Mouse (Mus musculus) megakaryocyte progenitor cell, adult 5-6 weeks (primary cell): ENCODE data around the gene Itgax. TPM values are rescaled to one million over a fixed set of nuclear protein-coding genes. Genes with fewer than 3 reads are reported as not detected.

Source experiments
- ATAC-seq: replicated peaks from 2 replicates; pipeline ENCODE4 v1.8.0; 2016; ENCODE audit warnings: mild to moderate bottlenecking, moderate TSS enrichment, inconsistent platforms; ENCODE audit not compliant: poor library complexity
- total RNA-seq, 2 experiments: library from RNA; stranded (forward) in 1 of 2; stranded (reverse) in 1 of 2; fragments of 157-497, 149-512 nt in 1 of 2; fragments of 200-1000 nt in 1 of 2; gene quantifications; 2 replicates each; pipeline versions ENCODE4 v1.2.3 to v1.2.4; 2015 to 2017

The Itgax gene
- total RNA-seq (2015) (0.32 and 0.76 TPM in 2 replicates), total RNA-seq (2017) (0.67 and 0.68 TPM in 2 replicates)

DNA sequence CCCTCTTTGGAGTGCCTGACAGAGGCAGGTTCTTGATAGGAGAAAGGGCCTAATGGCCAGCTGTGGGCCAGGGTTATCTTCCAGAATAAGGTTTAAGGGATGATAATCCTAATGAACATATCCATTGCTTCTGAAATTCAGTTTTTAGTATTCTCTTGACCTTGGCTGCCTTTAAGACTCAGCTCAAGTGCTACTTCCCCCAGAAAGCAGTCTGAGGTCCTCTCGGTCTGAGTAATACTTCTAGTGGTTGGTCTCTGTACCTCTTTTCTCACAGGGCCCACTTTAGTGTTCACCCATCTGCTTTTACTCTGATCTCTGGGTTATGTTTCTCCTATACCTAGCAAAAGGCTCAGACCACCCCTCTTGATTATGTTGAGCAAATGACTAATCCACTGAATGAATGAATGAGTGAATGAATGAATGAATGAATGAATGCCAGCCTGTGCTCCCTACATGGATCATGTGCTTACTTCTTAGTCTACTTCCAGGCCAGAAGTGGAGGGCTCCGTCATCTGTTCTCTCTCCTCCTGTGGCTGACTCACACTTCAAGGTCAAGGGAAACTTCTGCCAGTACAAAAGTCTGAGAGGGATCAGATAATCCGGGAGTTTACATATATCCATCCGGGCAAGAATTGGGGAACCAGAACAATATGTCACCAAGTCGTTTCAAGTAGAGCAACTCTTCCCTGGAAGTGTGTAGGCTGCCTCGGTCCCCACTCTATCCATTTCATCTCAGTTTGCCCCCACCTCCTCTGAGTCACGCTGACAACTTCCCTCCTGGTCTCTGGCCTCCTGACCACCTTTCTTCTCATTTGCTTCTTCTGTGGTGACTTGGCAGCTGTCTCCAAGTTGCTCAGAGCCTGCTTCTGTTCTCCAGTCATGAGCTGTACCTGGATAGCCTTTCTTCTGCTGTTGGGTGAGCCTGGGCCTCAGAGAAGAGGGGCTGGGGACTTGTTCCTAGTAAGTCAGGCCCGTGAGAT, at the start of gene Itgax:
Gene Itgax, plus strand, starts transcription at position 807 of the 980 bp plus-strand sequence.
- ATAC-seq: peak; percentile 53

DNA sequence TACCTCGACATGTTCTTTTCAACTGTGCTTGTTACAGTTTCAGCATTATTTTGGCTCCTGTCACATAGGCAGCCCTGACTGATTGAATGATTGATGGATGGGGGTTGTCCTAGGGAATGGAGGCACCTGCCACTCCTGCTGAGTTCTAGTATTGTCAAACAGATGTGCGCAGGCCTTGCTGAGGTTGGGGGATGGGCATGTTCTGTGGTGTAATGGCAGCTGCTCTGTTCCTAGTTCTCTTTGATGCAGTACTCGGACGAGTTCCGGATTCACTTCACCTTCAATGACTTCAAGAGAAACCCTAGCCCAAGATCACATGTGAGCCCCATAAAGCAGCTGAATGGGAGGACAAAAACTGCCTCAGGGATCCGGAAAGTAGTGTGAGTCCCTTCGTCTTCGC, 49.3 kb upstream of the Itgax start:
- ATAC-seq: no peak

DNA sequence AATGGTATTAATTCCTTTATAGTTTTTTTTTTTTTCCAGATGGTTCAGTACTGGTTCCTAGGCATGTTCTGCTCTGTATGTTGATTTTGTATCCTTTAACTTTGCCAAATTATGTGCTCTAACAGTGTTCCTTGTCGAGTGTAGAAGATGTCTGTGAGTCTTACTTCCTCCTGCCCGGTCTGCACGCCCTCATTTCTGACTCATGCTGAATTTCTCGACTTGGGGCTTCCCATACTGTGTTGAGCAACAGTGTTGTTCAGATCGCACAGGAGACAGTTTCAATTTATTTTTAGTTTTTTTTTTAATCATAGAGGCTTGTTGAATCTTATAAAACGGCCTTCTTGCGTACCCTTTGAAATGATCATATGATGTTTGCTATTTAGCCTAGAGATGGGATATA, 40.2 kb upstream of the Itgax start:
- peak; percentile 90 for ATAC-seq

DNA sequence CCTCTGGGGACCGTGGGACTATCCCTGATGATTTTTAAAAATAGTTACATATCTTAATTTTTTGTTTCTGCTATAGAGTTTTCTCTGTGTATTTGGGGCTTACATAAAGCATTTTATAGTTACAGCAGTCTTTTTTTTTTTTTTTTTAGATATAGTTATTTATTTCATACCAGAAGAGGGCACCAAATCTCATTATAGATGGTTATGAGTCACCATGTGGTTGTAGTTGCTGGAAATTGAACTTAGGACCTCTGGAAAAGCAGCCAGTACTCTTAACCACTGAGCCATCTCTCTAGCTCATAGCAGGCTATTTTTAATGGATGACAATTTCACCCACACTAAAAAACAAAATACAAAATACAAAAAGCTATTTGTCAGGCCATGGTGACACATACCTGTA, 31.2 kb upstream of the Itgax start:
- ATAC-seq: no peak

DNA sequence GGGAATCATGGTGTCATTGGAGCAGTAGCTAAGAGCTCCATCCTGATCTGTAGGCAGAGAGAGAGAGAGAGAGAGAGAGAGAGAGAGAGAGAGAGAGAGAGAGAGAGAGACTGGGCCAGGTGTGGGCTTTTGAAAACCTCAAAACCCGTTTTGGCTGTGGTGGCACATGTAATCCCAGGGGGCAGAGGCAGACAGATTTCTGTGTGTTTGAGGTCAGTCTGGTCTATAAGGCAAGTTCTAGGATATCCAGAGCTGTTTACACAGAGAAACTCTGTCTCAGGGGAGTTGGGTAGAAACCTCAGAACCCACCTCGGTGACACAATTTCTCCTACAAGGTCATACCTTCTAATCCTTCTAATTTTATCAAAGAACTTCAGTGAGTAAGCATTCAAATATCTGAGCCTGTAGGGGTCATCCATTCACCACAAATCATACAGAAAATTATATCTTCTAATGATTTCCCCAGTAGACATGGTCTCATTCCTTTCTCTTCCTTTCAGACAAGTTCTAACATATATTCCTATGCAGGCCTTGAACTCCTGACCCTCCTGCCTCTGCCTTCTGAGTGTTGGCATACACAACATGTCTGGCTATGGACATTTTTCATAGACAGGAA, 28.5 kb upstream of the Itgax start:
- no peak for ATAC-seq

DNA sequence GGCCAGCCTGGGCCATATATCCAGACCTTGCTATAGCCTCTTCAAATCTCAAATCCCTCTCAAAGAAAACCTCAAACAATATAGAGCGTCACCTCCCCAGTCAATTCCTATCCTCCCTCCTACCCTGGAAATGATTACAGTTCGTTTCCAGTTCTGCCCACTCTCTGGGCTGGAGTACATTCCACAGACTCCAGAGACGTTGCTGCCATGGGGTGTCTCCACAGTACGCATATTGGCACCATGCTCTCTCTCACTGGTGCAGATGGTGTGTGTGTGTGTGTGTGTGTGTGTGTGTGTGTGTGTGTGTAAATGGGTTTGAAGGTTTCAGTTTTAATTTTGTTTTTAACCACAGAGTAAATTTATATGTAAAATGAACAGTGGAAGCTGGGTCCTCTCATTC, 24.1 kb upstream of the Itgax start:
- peak; percentile 55 for ATAC-seq

DNA sequence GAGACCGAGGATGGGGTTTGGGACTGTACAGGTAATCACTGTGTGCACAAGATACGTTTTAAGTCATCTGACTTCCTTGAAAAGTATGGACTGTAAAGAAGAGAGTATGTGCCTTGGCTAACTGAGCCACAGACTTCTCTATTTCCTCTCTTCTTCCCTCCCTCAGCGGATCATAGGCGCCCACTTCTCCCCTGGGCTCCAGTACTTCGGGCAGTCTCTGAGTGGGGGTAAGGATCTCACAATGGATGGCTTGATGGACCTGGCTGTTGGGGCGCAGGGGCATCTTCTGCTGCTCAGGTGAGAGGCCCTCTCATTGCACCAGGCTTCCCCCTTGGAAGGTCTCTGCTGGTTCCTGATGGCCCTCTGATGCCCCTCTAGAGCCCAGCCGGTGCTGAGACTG, 21.9 kb upstream of the Itgax start:
- ATAC-seq: no peak

DNA sequence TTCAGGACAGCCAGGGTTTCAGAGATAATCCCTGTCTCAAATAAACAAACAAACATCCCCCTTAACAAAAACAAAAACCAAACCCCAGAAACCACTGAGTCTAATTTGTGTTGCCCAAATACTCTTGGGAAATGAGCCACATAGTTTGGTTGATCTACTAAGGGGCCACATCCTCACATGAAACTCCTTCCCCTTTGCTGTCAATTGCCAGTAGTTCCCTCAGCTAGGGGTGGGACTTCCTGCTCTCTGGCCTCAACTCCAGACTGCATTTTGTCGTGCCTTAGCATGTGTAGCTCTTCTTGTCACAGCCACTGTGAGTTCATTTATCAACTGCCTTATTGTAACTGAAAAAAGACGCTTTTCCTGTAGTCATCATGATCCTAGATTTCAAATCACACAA, 19.0 kb upstream of the Itgax start:
- peak; percentile 72 for ATAC-seq

DNA sequence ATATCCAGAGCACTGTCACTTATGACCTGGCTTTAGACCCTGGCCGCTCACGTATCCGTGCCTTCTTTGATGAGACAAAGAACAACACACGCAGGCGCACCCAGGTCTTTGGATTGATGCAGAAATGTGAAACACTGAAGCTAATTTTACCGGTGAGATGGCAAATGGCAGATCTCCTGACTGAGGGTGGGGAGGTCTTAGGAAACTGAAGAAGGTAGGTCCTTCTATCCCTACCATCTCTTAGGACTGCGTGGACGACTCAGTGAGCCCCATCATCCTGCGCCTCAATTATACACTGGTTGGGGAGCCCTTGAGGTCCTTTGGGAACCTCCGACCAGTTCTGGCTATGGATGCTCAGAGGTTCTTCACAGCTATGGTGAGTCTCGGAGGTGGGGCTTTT, 17.2 kb upstream of the Itgax start:
- ATAC-seq: no peak

DNA sequence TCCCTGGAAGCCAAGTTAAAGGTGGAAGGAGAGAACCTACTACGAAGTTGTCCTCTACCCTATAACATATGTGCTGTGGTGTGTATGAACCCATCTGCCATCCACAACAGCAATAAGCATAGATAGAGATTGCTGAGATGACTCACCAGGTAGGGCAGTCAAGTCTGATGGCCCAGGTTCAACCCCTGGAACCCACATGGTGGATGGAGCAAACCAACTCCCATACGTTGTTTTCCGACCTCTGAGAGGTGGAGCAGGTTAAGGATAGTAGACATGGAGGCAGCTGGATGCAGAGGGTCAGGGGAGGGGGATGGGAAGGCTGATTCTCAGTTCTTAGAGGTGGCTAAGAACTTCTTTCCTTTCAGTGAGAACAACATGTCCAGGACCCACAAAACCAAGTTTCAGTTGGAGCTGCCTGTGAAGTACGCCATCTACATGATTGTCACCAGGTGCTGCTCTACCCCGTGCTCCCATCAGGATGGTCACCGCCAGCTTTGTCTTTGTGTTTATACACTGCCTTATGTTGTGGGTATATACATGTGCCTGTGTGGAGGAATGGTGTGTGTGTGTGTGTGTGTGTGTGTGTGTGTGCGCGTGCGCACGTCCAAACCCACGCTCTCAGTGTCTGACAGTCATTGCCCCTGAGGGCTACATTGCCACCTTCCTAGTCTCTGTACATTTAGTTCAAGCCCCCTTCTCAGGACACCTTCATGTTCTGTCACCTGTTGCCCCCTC, 14.8 kb upstream of the Itgax start:
- no peak for ATAC-seq

DNA sequence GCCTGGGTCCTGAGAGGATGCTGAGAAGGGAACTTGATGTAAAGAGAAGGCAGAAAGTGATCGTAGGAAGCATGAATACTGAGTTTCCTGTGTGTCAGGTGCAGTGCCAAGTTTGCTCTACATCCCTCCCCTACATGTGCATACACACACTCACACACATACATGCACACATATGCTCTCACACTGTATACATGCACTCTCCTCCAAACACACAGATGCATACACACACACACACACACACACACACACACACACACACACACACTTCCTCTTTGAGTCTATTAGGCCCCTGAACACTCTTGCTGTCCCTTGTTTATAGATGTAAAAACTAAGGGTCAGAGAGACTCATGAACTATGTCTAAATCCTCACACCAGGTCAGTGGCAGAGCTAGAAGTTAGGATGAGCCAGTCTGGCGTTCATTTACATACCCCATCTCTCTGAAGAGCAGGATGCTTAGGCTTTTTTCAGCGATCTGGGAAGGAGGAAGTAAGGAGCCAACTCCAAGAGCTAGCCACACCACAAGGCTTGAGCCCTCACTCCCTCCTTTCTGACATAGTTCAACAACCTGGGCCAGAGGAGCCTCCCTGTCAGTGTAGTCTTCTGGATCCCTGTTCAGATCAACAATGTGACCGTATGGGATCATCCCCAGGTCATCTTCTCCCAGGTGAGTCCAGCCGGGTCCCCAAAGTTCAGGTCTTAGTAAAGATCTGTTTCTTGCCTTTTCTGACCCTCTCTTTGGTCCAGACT, 14.0 kb upstream of the Itgax start:
- ATAC-seq: peak; percentile 60

DNA sequence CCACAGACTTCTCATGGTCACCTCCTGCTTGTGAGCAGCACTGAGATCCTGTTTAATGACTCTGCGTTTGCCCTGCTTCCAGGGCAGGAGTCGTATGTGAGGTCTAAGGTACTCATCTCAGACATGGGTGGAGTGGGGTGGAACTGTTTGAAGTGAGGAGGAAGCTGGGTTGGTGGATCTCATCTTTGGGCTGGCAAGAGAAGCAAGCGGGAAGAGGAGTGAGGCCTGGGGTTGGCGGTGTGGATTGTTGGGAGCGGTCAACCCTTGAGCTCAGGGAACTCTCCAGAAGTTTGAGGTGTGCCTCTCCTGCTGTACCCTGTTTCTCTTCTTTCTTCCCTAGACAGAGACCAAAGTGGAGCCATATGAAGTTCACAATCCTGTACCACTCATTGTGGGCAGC, 13.0 kb upstream of the Itgax start:
- no peak for ATAC-seq

DNA sequence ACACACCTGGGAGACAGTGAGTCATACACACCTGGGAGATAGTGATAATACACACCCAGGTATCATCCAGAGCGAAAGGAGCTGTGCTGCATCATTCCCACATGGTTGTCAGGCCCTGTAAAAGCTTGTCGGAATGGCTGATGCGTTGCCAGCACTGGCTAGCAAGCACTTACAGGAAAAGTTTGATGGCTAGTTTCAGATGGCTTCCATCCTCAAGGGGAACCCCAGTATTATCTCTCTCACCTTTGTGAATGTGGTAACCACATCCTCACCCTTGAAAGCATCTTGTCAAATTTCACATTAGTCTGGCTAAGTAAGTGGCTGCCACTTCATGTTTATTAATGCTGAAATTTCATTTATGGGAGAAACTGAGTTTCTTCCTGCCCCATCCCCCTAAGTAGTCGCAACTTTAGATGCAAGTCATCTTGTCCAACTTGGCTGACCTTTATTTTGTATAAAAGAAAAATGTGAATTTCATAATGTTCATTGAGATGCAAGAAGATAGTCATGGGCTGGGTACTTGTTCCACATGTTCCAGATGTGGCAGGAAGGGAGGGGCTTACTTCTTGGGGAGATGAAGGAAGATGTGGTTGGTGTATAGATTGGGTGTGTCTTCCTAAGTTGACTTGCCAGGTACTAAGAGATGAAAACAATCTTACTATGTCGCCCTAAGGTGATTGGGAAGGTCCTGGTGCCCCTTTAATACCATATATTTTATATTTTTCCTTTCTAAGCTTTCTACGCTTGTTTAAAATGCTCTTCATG, 9.4 kb upstream of the Itgax start:
- ATAC-seq: no peak

DNA sequence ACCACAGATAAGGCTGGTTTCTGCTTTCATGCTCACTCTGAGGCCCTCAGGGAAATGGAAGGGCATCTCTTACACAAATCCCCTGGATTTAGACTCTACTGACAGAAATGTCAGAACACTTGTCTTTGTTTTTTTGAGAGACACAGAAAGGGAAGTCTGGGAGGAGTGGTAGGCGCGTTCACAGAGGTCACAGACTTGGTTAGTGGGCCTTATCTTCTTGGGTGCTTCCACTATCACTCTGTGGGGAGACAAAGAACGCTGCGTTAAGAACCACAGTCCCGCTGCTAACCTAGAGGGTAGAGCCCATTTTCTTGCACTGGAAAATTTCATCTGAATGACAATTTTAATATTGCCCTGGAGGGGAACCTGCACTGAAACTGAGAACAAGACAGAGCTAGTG, 2.8 kb downstream of the Itgax start:
- no peak for ATAC-seq

DNA sequence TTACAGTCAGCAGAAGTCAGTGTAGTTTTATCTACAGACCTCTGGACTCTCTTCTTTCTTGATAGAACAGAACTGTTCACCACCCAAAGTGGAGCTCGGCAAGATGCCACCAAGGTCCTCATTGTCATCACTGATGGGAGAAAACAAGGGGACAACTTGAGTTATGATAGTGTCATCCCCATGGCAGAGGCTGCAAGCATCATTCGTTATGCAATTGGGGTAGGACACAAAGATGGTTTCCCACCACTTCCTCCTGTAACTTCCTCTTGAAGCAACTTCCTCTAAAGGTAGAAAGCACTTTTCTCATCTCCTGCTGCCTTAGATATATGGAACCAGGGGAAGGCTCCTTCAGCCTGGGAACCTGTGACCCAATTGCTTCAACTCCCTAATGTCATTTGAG, 4.2 kb downstream of the Itgax start:
- ATAC-seq: peak; percentile 83

DNA sequence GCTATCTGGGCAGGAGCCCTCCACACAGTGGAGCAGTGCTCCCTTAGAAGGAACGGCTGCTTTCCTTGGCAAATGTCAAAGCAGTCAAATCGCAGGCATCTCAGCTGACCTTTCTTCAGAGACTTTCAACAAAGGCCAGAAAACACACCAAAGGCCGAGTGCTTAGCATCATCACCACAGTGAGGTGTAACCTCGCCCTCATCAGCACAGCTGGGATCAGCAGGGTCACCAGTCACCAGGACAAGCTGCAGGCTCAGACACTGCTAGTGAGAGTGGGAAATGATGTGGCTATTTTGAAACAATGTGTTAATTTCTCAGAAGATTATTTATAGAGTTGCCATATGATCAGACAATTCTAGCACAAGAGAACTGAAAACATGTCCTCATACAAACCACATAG, 7.6 kb downstream of the Itgax start:
- ATAC-seq: no peak

DNA sequence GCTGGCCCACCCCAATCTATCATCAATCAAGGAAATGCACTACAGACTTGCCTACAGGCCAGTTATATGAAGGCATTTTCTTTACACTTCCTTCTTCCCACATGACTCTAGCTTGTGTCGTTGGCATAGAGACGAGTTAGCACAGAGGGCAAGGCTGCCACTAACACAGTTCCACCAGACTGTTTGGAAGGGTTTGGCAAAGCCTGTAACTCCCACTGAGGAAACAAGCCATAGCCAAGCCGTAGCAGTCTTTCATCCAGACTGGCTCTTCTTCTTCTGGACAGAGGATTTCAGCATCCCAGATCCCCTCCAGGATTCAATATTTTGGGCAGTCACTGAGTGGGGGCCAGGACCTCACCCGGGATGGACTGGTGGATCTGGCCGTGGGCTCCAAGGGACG, 10.3 kb downstream of the Itgax start:
- no peak for ATAC-seq

DNA sequence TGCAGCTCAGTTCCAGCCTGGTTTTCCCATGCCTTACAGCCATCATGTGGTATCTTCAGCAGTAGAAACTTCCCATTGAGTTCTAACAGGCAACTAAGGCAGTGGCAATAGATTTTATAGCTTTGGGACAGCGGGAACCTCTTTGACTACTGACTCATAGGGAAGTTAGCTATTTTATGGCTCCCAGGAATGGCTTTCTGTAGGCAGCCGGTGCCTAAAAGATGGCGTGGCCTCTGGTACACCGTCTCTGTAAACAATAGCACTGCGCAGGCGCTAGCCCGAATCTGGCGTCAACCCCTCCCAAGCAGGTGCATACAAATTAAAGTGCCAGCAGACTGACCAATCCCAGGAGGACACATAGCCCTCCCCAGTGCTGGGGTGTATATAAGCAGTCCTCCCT, 21.6 kb downstream of the Itgax start:
- no peak for ATAC-seq

DNA sequence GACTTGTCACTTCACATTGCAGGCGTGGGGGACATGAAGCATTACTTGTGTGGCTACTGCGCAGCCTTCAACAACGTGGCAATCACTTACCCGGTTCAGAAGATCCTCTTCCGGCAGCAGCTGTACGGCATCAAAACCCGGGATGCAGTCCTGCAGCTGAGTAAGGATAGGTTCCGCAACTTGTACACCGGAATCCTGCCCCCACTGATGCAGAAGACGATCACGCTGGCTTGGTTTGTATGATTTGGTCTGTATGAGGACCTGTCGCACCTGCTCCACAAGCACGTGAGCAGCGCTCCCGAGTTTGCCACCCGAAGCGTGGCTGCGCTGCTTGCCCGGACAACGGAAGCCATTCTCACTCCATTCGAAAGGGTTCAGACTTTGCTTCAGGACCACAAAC, 24.7 kb downstream of the Itgax start, which contains the start of gene Itgad:
Gene Itgad, plus strand, starts transcription at position 301 of the 400 bp plus-strand sequence.
- ATAC-seq: no peak

DNA sequence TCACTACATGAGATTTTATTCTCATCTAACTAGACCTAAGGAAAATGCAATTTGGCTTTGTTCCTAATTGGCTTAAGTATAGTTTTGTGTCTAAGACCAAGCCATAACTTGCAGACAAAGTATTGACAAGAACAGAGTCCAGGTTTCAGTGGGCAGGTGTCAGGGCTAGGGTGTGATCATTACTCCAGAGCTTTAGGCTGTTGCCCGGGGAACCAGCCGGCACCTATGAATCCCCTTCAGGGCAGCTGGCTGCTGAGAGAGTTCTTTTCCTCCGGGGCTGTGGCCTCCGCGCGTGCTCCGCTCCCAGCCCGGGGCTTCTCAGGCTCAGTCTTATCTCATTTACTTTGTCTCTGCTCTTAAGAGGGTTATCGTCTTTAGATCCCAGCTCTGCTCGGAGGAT, 25.6 kb downstream of the Itgax start:
- no peak for ATAC-seq
